Mouse (Mus musculus): Measurements from ENCODE around the gene Shisa8. TPM values are rescaled to one million over a fixed set of nuclear protein-coding genes. Genes with fewer than 3 reads are reported as not detected.

The Shisa8 gene
- polyA plus RNA-seq, 1 experiment from 2014 or later, result 1.8 TPM

GRCm38 (mm10) chr15:82183596-82183995, 29.0 kb downstream of the Shisa8 start:
- no peaks in the 10 kb centered on the region; the same call in 1 of the 2 replicates for H3K4me1 ChIP-seq (replicated peaks)
- no peak for ATAC-seq (ENCODE audit: low FRiP score)
- H3K36me3 ChIP-seq, result peaks cover 100% of the 10 kb centered on the region
- H3K4me2 ChIP-seq, result no peak overlapping the region
- no peak overlapping the region for H3K4me3 ChIP-seq
- no peak overlapping the region for H3K9ac ChIP-seq
- 73% methylated on average over 10 of the region's 10 CpGs for WGBS
- H3K27ac ChIP-seq, result no peak overlapping the region
- H3K27me3 ChIP-seq, result no peaks in the 10 kb centered on the region
- H3K9me3 ChIP-seq, result 0 out of 2 replicates have a peak, but pooled peaks cover 5% of the 10 kb centered on the region

GRCm38 (mm10) chr15:82182311-82182710, 30.3 kb downstream of the Shisa8 start:
- no peak for ATAC-seq (ENCODE audit: low FRiP score)
- no peak overlapping the region for H3K27ac ChIP-seq

GRCm38 (mm10) chr15:82181131-82181530, 31.5 kb downstream of the Shisa8 start:
- Histone ChIP-seq H3K9me3 (0 out of 2 replicates have a peak, but pooled peaks cover 5% of the 10 kb centered on the region), H3K4me1 (replicated peaks) (no peaks in the 10 kb centered on the region; the same call in 1 of the 2 replicates), H3K27me3 (no peaks in the 10 kb centered on the region), H3K9ac (no peak overlapping the region), H3K27ac (no peak overlapping the region), H3K36me3 (peaks cover 99% of the 10 kb centered on the region), H3K4me2 (no peak overlapping the region), H3K4me3 (no peak overlapping the region)
- ATAC-seq (ENCODE audit: low FRiP score), result no peak
- WGBS, result 89% methylated on average over 5 of the region's 5 CpGs

More at GRCm38 (mm10) chr15:82182311-82182710, 30.3 kb downstream of the Shisa8 start:
- H3K4me2 ChIP-seq, result no peak overlapping the region
- H3K4me3 ChIP-seq, result no peak overlapping the region
- no peaks in the 10 kb centered on the region; the same call in 1 of the 2 replicates for H3K4me1 ChIP-seq (replicated peaks)
- peaks cover 100% of the 10 kb centered on the region for H3K36me3 ChIP-seq
- 0 out of 2 replicates have a peak, but pooled peaks cover 5% of the 10 kb centered on the region for H3K9me3 ChIP-seq
- H3K9ac ChIP-seq, result no peak overlapping the region
- WGBS, result 97% methylated on average over 4 of the region's 4 CpGs
- H3K27me3 ChIP-seq, result no peaks in the 10 kb centered on the region

- Histone ChIP-seq H3K27ac (peak overlapping the region; percentile 41; the same call in 1 of the 2 replicates), H3K36me3 (peaks cover 97% of the 10 kb centered on the region), H3K9me3 (0 out of 2 replicates have a peak, but pooled peaks cover 5% of the 10 kb centered on the region), H3K4me1 (replicated peaks) (no peaks in the 10 kb centered on the region), H3K9ac (no peak overlapping the region), H3K4me2 (no peak overlapping the region), H3K4me3 (no peak overlapping the region), H3K27me3 (no peaks in the 10 kb centered on the region)
- 87% methylated on average over 7 of the region's 7 CpGs for WGBS
- ATAC-seq (ENCODE audit: low FRiP score), result 0 out of 2 replicates have a peak, but pooled peaks have one; percentile 57
Measured at GRCm38 (mm10) chr15:82177743-82178290, 34.8 kb downstream of the Shisa8 start.

- Histone ChIP-seq H3K4me1 (replicated peaks) (peaks cover 13% of the 10 kb centered on the region), H3K9ac (no peak overlapping the region), H3K36me3 (peaks cover 97% of the 10 kb centered on the region), H3K9me3 (no peaks in the 10 kb centered on the region), H3K4me3 (no peak overlapping the region), H3K27ac (no peak overlapping the region), H3K4me2 (no peak overlapping the region), H3K27me3 (no peaks in the 10 kb centered on the region)
- WGBS, result 97% methylated on average over 9 of the region's 9 CpGs
- no peak for ATAC-seq (ENCODE audit: low FRiP score)
Measured at GRCm38 (mm10) chr15:82175091-82175490, 37.5 kb downstream of the Shisa8 start.

- H3K4me2 ChIP-seq, result no peak overlapping the region
- H3K9me3 ChIP-seq, result no peaks in the 10 kb centered on the region
- H3K9ac ChIP-seq, result no peak overlapping the region
- H3K36me3 ChIP-seq, result peaks cover 76% of the 10 kb centered on the region
- peaks cover 26% of the 10 kb centered on the region for H3K4me1 ChIP-seq (replicated peaks)
- WGBS, result 84% methylated on average over 8 of the region's 8 CpGs
- no peak for ATAC-seq (ENCODE audit: low FRiP score)
- no peak overlapping the region for H3K27ac ChIP-seq
- no peak overlapping the region for H3K4me3 ChIP-seq
- no peaks in the 10 kb centered on the region for H3K27me3 ChIP-seq
Measured at GRCm38 (mm10) chr15:82172648-82173047, 40.0 kb downstream of the Shisa8 start.

- Histone ChIP-seq H3K4me3 (no peak overlapping the region), H3K27ac (peak overlapping the region; percentile 76), H3K36me3 (peaks cover 58% of the 10 kb centered on the region), H3K27me3 (no peaks in the 10 kb centered on the region), H3K4me1 (replicated peaks) (peaks cover 45% of the 10 kb centered on the region), H3K9me3 (no peaks in the 10 kb centered on the region), H3K9ac (no peak overlapping the region), H3K4me2 (no peak overlapping the region)
- peak; percentile 55 for ATAC-seq (ENCODE audit: low FRiP score)
- WGBS, result 70% methylated on average over 36 of the region's 36 CpGs
Measured at GRCm38 (mm10) chr15:82170437-82171377, 41.9 kb downstream of the Shisa8 start.

- ATAC-seq (ENCODE audit: low FRiP score), result no peak
- H3K27me3 ChIP-seq, result no peaks in the 10 kb centered on the region
- WGBS, result 85% methylated on average over 5 of the region's 5 CpGs
- H3K36me3 ChIP-seq, result peaks cover 48% of the 10 kb centered on the region
- no peak overlapping the region for H3K4me3 ChIP-seq
- H3K27ac ChIP-seq, result peak overlapping the region; percentile 62; the same call in 1 of the 2 replicates
- peaks cover 50% of the 10 kb centered on the region for H3K4me1 ChIP-seq (replicated peaks)
- H3K9me3 ChIP-seq, result no peaks in the 10 kb centered on the region
- H3K4me2 ChIP-seq, result no peak overlapping the region
- H3K9ac ChIP-seq, result no peak overlapping the region
Measured at GRCm38 (mm10) chr15:82169671-82170070, 42.9 kb downstream of the Shisa8 start.

- Histone ChIP-seq H3K36me3 (peaks cover 28% of the 10 kb centered on the region), H3K27me3 (no peaks in the 10 kb centered on the region), H3K9me3 (no peaks in the 10 kb centered on the region), H3K4me3 (no peak overlapping the region), H3K9ac (no peak overlapping the region), H3K4me1 (replicated peaks) (peaks cover 67% of the 10 kb centered on the region), H3K4me2 (no peak overlapping the region), H3K27ac (no peak overlapping the region)
- 59% methylated on average over 23 of the region's 23 CpGs for WGBS
- no peak for ATAC-seq (ENCODE audit: low FRiP score)
Measured at GRCm38 (mm10) chr15:82167201-82168168, 45.1 kb downstream of the Shisa8 start.

- Histone ChIP-seq H3K27me3 (no peaks in the 10 kb centered on the region), H3K9me3 (no peaks in the 10 kb centered on the region), H3K4me2 (no peak overlapping the region), H3K27ac (peak overlapping the region; percentile 55), H3K36me3 (peaks cover 17% of the 10 kb centered on the region), H3K9ac (peak overlapping the region; percentile 29; the same call in 1 of the 2 replicates), H3K4me3 (no peak overlapping the region), H3K4me1 (replicated peaks) (peaks cover 70% of the 10 kb centered on the region)
- WGBS, result 46% methylated on average over 22 of the region's 22 CpGs
- no peak for ATAC-seq (ENCODE audit: low FRiP score)
Measured at GRCm38 (mm10) chr15:82166240-82167100, 46.1 kb downstream of the Shisa8 start.

Measured in hindbrain, embryonic 13.5 days (tissue).